Mouse (Mus musculus) gonadal fat pad, adult 2 months (tissue): ENCODE measurements around the gene Cers1. TPM values are rescaled to one million over a fixed set of nuclear protein-coding genes. Genes with fewer than 3 reads are reported as not detected.

ENCODE experiments used
- DNase-seq: peaks from one replicate; pipeline ENCODE4 v3.0.0-alpha.2; 2012; ENCODE audit warnings: low read depth
- polyA plus RNA-seq: library from polyadenylated mRNA; depleted of rRNA; stranded (reverse); fragments of >200 nt; gene quantifications from 2 replicates; pipeline ENCODE4 v1.2.3, GENCODE M21; 2012

Cers1 gene
- polyA plus RNA-seq, 1 experiment, result 0.86 TPM

- no peak for DNase-seq
These were observed 36.4 kb downstream of the Cers1 start for GRCm38 (mm10) chr8:70352000-70352384.

- no peak for DNase-seq
These were observed 37.1 kb downstream of the Cers1 start for GRCm38 (mm10) chr8:70352657-70353151.

GRCm38 (mm10) chr8:70353194-70353817 is 37.7 kb downstream of the Cers1 start, which contains the start of gene Upf1:
TSS of gene Upf1 (minus strand) at chr8:70353278.
- DNase-seq, result peak; percentile 58

- no peak for DNase-seq
These were observed 38.4 kb downstream of the Cers1 start for GRCm38 (mm10) chr8:70354004-70354403.

- no peak for DNase-seq
These were observed 40.5 kb downstream of the Cers1 start for GRCm38 (mm10) chr8:70356111-70356510.

GRCm38 (mm10) chr8:70359411-70359810 is 43.8 kb downstream of the Cers1 start:
- DNase-seq, result no peak

GRCm38 (mm10) chr8:70360769-70361168 is 45.2 kb downstream of the Cers1 start:
- no peak for DNase-seq

- no peak for DNase-seq
These were observed 46.0 kb downstream of the Cers1 start for GRCm38 (mm10) chr8:70361484-70362032.

GRCm38 (mm10) chr8:70364066-70364465 is 48.5 kb downstream of the Cers1 start:
- DNase-seq, result no peak

- DNase-seq, result no peak
These were observed 51.0 kb downstream of the Cers1 start for GRCm38 (mm10) chr8:70366588-70366987.

- no peak for DNase-seq
These were observed 54.9 kb downstream of the Cers1 start for GRCm38 (mm10) chr8:70370476-70370875.

GRCm38 (mm10) chr8:70371951-70372350 is 56.4 kb downstream of the Cers1 start:
- DNase-seq, result no peak

GRCm38 (mm10) chr8:70373397-70374317 is 58.1 kb downstream of the Cers1 start, which contains the start of gene Comp:
TSS of gene Comp (plus strand) at chr8:70373558.
- DNase-seq, result no peak

GRCm38 (mm10) chr8:70374318-70374927 is 58.8 kb downstream of the Cers1 start:
- DNase-seq, result no peak

- no peak for DNase-seq
These were observed 59.8 kb downstream of the Cers1 start for GRCm38 (mm10) chr8:70375212-70375859.

- no peak for DNase-seq
These were observed 60.7 kb downstream of the Cers1 start for GRCm38 (mm10) chr8:70376275-70376741.

- DNase-seq, result no peak
These were observed 61.5 kb downstream of the Cers1 start for GRCm38 (mm10) chr8:70377049-70377448.

GRCm38 (mm10) chr8:70380069-70380468 is 64.5 kb downstream of the Cers1 start:
- DNase-seq, result no peak
